Mouse (Mus musculus) liver, embryonic 12.5 days (tissue): ENCODE data around the gene Ramp1. TPM values are rescaled to one million over a fixed set of nuclear protein-coding genes. Genes with fewer than 3 reads are reported as not detected.
A peak's percentile ranks its signal among the peaks of the same experiment; 100 is the strongest.

Experiments
- ATAC-seq: fragments of 200-750 bp; cut with Nextera tagmentation; 2 replicates; pipeline ENCODE4 v1.8.0; 2017; ENCODE audit warnings: moderate number of reproducible peaks, mild to moderate bottlenecking, moderate library complexity
- H3K27ac ChIP-seq: fragments of 300-500 bp; sonication (generic); 2 replicates; pipeline ENCODE4 v1.5.1; 2016; ENCODE audit warnings: mild to moderate bottlenecking
- H3K27me3 ChIP-seq: fragments of 300-500 bp; sonication (generic); replicated peaks from 2 replicates; pipeline ENCODE4 v1.6.1; 2016; ENCODE audit warnings: mild to moderate bottlenecking, moderate library complexity
- H3K36me3 ChIP-seq: fragments of 300-500 bp; sonication (generic); 2 replicates; pipeline ENCODE4 v1.6.1; 2016; ENCODE audit warnings: mild to moderate bottlenecking, moderate library complexity
- H3K4me1 ChIP-seq: fragments of 300-500 bp; sonication (generic); 2 replicates; pipeline ENCODE4 v1.6.1; 2016
- H3K4me2 ChIP-seq: fragments of 300-500 bp; sonication (generic); 2 replicates; pipeline ENCODE4 v1.6.1; 2016; ENCODE audit warnings: mild to moderate bottlenecking, moderate library complexity
- H3K4me3 ChIP-seq: fragments of 300-500 bp; sonication (generic); 2 replicates; pipeline ENCODE4 v1.5.1; 2016; ENCODE audit warnings: mild to moderate bottlenecking, moderate library complexity
- H3K9ac ChIP-seq: fragments of 300-500 bp; sonication (generic); 2 replicates; pipeline ENCODE4 v1.6.1; 2016; ENCODE audit warnings: mild to moderate bottlenecking, moderate library complexity
- H3K9me3 ChIP-seq: fragments of 300-500 bp; sonication (generic); replicated peaks from 2 replicates; pipeline ENCODE4 v1.6.1; 2016; ENCODE audit warnings: mild to moderate bottlenecking, moderate library complexity
- WGBS: fragments of 180-500 bp; shearing (Covaris S2); methylation state at CpG from one replicate; pipeline ENCODE4 v1.1.7; 2016; ENCODE audit not compliant: insufficient replicate concordance; 5-methylcytosine and 5-hydroxymethylcytosine counted together
- polyA plus RNA-seq: library from polyadenylated mRNA; unstranded; fragments of >200 nt; fragmentation: Nextera tagmentation; extraction: Ambion mirVana; gene quantifications from 2 replicates; pipeline ENCODE4 v1.2.1, GENCODE M21; 2016

The Ramp1 gene
- polyA plus RNA-seq, 1 experiment from 2014 or later, result 4.0 TPM

DNA sequence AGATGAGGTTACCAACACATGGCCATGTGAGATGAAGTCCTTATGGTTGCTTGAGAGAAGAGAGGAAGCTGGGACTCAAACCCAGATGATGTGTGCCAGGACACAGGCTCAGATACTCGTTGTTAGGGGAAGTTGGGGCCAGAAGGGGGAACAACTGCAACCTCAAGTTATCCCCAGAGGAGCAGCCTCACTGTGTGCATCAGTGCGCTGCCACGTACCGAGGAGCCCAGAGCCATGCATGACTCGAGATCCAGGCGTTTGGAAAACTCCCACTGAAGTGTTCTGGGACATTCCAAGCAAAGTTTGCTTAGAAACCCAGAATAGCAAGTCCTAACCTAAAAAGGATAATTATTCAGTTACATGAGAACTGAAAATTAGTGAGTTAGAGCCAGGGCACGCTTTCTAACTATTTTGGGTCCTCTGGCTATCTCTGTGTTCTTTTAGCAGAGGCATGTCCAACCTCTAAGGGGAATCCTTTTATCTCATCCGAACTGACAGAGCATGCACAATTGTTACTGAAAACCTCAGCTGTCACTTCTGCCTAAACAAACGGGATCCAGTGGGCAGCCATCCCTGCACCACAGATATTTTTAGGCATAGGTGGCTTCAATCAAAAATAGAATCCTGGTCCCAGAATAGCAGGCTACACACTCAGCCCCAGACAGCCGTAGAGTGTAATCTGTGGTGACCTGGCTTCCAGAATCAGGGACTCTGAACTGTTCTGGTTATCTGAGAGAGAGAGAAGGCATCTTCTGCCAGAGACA lies 37.1 kb downstream of the Ramp1 start:
- Histone ChIP-seq H3K4me3 (no peak overlapping the region), H3K9ac (no peak overlapping the region), H3K36me3 (no peaks in the 10 kb centered on the region), H3K9me3 (no peaks in the 10 kb centered on the region), H3K4me1 (peaks cover 26% of the 10 kb centered on the region), H3K27me3 (0 out of 2 replicates have a peak, but pooled peaks cover 6% of the 10 kb centered on the region), H3K4me2 (no peak overlapping the region), H3K27ac (no peak overlapping the region)
- 16% methylated on average over 10 of the region's 10 CpGs for WGBS
- no peak for ATAC-seq

DNA sequence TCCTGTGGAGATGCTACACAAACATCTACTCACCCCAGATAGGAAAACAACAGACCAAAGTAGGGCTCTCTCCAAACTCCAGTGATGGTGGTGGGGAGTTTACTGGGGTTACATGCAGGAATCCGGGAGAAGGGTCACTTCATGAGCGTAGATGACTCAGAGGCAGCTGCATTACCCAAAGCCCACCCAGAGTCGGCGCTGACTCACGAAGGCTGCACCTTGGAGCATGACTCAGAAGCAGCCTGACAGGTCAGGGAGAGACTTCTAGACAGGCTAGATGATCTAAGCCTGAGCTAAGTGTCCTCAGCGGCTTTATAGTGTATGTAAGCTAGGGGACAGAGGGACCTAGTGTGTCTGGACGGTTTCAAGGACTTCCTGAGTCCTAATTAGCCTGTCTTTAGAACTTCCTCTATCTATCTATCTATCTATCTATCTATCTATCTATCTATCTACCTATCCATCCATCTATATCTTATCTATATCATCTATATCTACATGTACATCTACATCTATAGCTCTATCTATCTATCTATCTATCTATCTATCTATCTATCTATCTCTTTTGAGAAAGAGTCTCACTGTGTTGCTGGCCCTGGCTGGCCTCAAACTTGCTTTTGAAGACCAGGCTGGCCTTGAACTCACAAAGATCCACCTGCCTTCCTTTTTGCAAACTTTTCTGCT lies 40.2 kb downstream of the Ramp1 start:
- H3K4me1 ChIP-seq, result peaks cover 16% of the 10 kb centered on the region
- no peak for ATAC-seq
- no peaks in the 10 kb centered on the region for H3K36me3 ChIP-seq
- no peak overlapping the region for H3K27ac ChIP-seq
- H3K4me3 ChIP-seq, result no peak overlapping the region
- H3K4me2 ChIP-seq, result no peak overlapping the region
- H3K9ac ChIP-seq, result no peak overlapping the region
- H3K27me3 ChIP-seq, result 0 out of 2 replicates have a peak, but pooled peaks cover 4% of the 10 kb centered on the region
- 54% methylated on average over 7 of the region's 7 CpGs for WGBS
- no peaks in the 10 kb centered on the region for H3K9me3 ChIP-seq

DNA sequence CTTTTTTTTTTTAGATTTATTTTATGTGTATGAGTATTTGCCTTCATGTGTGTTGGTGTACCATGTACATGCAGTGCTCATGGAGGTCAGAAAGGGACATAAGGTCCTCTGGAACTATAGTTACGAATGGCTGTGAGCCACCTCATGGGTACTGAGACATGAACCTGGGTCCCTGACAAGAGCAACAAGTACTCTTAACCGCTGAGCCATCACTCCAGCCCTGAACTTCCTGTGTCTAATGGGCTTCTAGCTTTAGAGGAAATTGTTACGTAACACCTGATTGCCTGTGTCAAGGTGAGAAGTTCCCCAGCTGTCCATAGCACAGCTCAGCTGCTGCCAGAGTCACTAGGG lies 40.7 kb downstream of the Ramp1 start:
- Histone ChIP-seq H3K9ac (no peak overlapping the region), H3K9me3 (no peaks in the 10 kb centered on the region), H3K27ac (no peak overlapping the region), H3K4me1 (peaks cover 16% of the 10 kb centered on the region), H3K27me3 (no peaks in the 10 kb centered on the region), H3K4me3 (no peak overlapping the region), H3K4me2 (no peak overlapping the region), H3K36me3 (no peaks in the 10 kb centered on the region)
- no peak for ATAC-seq
- 64% methylated on average over 3 of the region's 3 CpGs for WGBS

DNA sequence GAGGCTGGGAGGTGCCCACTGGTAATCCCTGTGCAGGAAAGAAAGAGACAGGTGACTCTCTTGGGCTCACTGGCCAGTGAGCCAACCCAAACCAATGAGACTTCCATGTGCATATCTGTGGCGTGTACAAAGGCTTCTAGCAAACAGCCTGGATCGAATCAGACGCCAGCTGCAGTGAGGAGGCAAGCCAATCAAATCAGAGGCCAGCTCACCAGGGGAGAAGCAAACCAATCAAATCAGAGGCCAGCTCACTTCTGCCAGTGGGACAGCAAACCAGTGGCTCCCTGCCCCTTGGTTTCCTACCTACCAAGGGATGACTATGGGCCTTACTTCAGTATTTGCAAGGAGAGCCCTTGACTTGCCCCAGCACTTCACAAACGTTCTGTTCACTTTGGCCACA lies 46.9 kb downstream of the Ramp1 start:
- Histone ChIP-seq H3K36me3 (no peaks in the 10 kb centered on the region), H3K4me2 (no peak overlapping the region), H3K4me3 (no peak overlapping the region), H3K4me1 (peaks cover 30% of the 10 kb centered on the region), H3K27ac (no peak overlapping the region), H3K27me3 (no peaks in the 10 kb centered on the region), H3K9ac (no peak overlapping the region), H3K9me3 (no peaks in the 10 kb centered on the region)
- WGBS, result 60% methylated on average over 4 of the region's 4 CpGs
- ATAC-seq, result peak; percentile 19; the same call in 1 of the 2 replicates

DNA sequence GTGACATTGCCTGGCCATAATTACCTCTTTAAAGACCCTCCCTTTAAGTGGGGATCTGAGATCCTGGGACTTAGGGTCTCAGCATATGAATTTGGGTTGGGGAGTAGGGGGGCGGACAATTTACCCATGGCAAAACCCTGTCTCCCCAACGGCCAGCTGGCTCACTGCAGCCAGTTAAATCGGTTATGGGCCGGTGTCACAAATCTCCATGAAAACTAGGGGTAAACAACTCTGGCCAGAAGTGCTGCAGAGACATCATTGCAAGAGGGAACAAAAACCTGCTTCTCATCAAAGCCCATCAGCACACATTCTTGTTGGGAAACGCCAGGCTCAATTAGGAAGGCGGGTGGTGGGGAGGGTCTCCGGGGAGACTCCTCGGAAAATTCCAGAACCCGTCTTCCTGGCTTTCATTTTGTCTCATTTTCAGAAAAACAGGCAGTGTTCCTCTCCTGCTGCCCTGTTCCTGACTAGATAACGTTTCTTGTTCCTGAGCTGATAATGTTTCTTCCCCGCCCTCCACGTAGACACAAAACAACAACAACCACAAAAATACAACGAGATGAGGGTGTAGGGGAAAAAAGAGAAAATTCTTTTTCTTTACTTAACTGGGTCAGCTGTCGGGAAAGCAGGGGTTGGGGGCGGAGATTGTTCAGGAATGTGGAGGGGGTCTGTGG lies 47.9 kb downstream of the Ramp1 start:
- H3K4me2 ChIP-seq, result peak overlapping the region; percentile 44
- H3K9ac ChIP-seq, result peak overlapping the region; percentile 53; the same call in 1 of the 2 replicates
- peak; percentile 71 for ATAC-seq
- H3K9me3 ChIP-seq, result no peaks in the 10 kb centered on the region
- H3K4me1 ChIP-seq, result peaks cover 30% of the 10 kb centered on the region
- WGBS, result 46% methylated on average over 15 of the region's 15 CpGs
- no peaks in the 10 kb centered on the region for H3K36me3 ChIP-seq
- H3K27me3 ChIP-seq, result no peaks in the 10 kb centered on the region
- no peak overlapping the region for H3K4me3 ChIP-seq
- H3K27ac ChIP-seq, result peak overlapping the region; percentile 69

DNA sequence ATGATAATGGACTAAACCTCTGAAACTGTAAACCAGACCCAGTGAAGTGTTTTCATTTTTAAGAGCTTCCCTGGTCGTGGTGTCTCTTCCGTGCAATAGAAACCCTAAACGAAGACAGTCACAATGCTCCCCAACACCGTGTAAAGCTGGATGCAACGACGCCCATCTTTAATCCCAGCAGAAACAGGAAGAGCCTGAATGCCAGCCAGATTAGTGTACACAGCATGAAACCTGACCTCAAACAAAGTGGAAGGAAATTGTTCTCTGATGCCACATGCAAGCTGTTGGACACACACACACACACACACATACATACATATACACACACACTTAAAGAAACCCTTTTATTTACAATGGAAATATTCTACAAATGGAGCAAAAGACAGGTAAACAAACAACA lies 51.5 kb downstream of the Ramp1 start:
- no peak overlapping the region for H3K4me3 ChIP-seq
- H3K4me2 ChIP-seq, result no peak overlapping the region
- peaks cover 35% of the 10 kb centered on the region for H3K4me1 ChIP-seq
- no peaks in the 10 kb centered on the region for H3K36me3 ChIP-seq
- 57% methylated on average over 6 of the region's 6 CpGs for WGBS
- no peaks in the 10 kb centered on the region for H3K27me3 ChIP-seq
- H3K9me3 ChIP-seq, result no peaks in the 10 kb centered on the region
- no peak overlapping the region for H3K9ac ChIP-seq
- ATAC-seq, result no peak
- H3K27ac ChIP-seq, result no peak overlapping the region

DNA sequence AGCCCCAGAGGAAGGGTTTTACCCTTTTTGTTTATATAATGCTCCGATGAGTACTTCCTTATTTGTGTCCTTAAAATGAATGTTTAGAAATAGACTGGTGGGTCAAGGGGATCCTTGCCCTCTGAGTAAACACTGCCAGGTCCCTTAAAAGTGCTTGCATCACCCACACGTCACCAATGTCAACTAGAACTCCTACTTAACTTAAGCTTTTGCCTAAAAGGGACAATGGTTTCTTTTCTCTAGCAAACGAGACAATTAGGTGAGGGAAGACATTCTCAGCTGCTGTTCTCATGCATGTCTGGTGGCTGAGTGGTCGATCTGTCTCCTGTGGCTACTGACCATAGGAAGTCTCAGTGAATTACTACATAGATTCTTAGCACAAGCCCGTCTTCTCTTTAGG lies 52.3 kb downstream of the Ramp1 start:
- Histone ChIP-seq H3K4me1 (peaks cover 27% of the 10 kb centered on the region), H3K27ac (no peak overlapping the region), H3K4me2 (no peak overlapping the region), H3K9me3 (no peaks in the 10 kb centered on the region), H3K4me3 (no peak overlapping the region), H3K27me3 (no peaks in the 10 kb centered on the region), H3K9ac (no peak overlapping the region), H3K36me3 (no peaks in the 10 kb centered on the region)
- no peak for ATAC-seq
- 35% methylated on average over 5 of the region's 5 CpGs for WGBS

DNA sequence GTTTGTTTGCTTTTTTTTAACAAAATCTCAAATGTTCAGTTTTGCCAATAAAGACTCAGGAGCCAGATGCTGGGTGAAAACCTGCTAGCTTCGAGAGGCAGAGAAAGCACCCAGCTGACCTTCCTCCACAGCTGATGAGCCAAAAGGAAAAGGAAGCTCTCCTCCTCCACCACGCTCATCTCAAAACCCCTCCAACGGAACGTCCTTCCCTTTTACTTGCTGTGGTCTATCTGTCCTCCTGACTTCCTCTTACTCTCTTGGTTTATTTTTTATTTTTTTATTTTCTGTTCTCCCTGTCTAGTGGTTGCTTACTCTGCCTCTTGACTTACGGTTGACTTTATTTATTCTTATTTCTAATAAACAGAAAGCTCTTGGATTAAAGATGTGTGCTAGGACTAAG lies 55.8 kb downstream of the Ramp1 start:
- Histone ChIP-seq H3K36me3 (no peaks in the 10 kb centered on the region), H3K9me3 (no peaks in the 10 kb centered on the region), H3K4me1 (peaks cover 15% of the 10 kb centered on the region), H3K4me3 (no peak overlapping the region), H3K9ac (no peak overlapping the region), H3K27ac (no peak overlapping the region), H3K27me3 (peaks cover 5% of the 10 kb centered on the region; the same call in 1 of the 2 replicates), H3K4me2 (no peak overlapping the region)
- WGBS, result 16% methylated on average over 5 of the region's 5 CpGs
- no peak for ATAC-seq

DNA sequence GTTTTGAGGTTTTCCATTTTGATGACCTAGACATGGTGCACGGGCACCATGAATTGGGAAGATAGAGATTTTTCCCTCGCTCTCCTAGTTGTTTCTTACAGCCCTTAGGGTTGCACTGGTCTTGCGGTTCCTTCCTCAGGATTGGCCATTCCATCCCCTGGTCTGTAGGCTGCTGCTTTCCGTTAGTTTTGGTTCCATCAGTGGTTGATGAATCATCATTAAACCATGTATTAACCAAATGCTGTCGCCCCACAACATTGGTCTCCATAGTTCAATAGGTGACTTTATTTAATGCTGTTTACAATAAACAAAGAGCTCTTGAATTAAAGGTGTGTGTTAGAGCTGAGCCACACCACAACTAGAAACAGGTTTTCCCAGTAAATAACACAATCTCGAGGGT lies 58.1 kb downstream of the Ramp1 start:
- H3K4me2 ChIP-seq, result no peak overlapping the region
- WGBS, result 63% methylated on average over 6 of the region's 6 CpGs
- no peak overlapping the region for H3K4me3 ChIP-seq
- ATAC-seq, result no peak
- peaks cover 26% of the 10 kb centered on the region for H3K4me1 ChIP-seq
- no peaks in the 10 kb centered on the region for H3K9me3 ChIP-seq
- no peak overlapping the region for H3K9ac ChIP-seq
- H3K27me3 ChIP-seq, result peaks cover 5% of the 10 kb centered on the region; the same call in 1 of the 2 replicates
- no peak overlapping the region for H3K27ac ChIP-seq
- no peaks in the 10 kb centered on the region for H3K36me3 ChIP-seq

DNA sequence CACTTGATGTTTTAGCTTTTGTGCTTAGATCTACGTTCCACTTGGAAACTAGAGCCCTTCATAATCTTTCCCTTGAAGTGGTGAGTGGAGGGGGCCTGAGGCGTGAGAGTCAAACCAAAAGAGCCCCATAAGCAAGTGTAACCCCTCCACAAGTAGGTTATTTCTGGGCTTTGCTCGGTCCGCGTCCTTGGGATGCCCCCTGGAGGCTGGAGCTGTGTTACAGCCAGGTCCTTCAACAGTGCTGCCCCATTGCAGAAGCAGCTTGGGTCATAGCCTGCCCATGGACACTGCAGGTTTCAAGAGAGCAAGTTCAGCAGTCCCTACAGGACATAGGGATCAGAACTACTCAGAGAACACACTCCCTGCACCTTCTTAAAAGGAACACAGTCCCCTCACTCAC lies 59.5 kb downstream of the Ramp1 start:
- peaks cover 26% of the 10 kb centered on the region for H3K4me1 ChIP-seq
- no peaks in the 10 kb centered on the region for H3K36me3 ChIP-seq
- no peaks in the 10 kb centered on the region for H3K9me3 ChIP-seq
- peak; percentile 44; the same call in 1 of the 2 replicates for ATAC-seq
- H3K9ac ChIP-seq, result no peak overlapping the region
- H3K4me3 ChIP-seq, result no peak overlapping the region
- WGBS, result 17% methylated on average over 5 of the region's 5 CpGs
- no peak overlapping the region for H3K27ac ChIP-seq
- no peak overlapping the region for H3K4me2 ChIP-seq
- H3K27me3 ChIP-seq, result peaks cover 5% of the 10 kb centered on the region; the same call in 1 of the 2 replicates

DNA sequence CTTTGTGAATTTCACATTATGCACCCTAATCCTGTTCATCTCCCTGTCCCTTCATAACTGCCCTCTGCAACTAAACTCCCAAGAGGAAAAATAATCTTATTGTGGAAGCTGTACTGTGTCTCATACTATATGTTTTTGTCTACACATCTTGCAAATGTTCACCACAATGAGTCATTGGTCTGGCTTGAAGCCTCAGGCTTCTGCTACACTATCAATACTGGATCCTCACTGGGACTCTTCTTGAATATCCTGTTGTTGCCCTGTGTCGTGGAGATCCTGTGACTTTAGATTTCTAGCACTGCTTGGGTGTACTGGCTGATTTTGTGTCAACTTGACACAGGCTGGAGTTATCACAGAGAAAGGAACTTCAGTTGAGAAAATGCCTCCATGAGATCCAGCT lies 60.2 kb downstream of the Ramp1 start:
- Histone ChIP-seq H3K9ac (no peak overlapping the region), H3K27ac (no peak overlapping the region), H3K4me2 (no peak overlapping the region), H3K4me1 (peaks cover 25% of the 10 kb centered on the region), H3K36me3 (no peaks in the 10 kb centered on the region), H3K27me3 (peaks cover 5% of the 10 kb centered on the region; the same call in 1 of the 2 replicates), H3K9me3 (no peaks in the 10 kb centered on the region), H3K4me3 (no peak overlapping the region)
- 28% methylated on average over 1 of the region's 1 CpGs for WGBS
- peak; percentile 18; the same call in 1 of the 2 replicates for ATAC-seq

DNA sequence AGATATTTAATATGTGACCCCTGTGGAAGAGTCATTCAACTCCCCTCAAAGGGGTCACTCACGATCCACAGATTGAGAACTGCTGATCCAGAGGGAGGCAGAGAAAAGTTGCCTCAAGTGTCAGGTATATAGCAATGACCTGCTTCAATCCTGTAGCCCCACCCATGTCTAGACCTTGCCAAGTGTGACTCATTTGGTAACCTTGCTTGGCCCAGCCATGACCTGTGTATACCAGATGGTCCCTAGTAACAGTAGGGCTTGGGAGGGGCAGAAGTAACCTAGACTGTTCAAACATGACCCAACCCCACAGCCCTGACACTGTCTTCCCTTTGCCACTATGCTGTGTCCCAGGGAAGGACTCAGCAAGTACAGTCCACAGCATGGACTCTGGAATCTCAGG lies 61.1 kb downstream of the Ramp1 start:
- H3K4me2 ChIP-seq, result no peak overlapping the region
- ATAC-seq, result peak; percentile 52
- peaks cover 21% of the 10 kb centered on the region for H3K4me1 ChIP-seq
- peaks cover 5% of the 10 kb centered on the region; the same call in 1 of the 2 replicates for H3K27me3 ChIP-seq
- H3K4me3 ChIP-seq, result no peak overlapping the region
- H3K9ac ChIP-seq, result no peak overlapping the region
- no peaks in the 10 kb centered on the region for H3K9me3 ChIP-seq
- H3K27ac ChIP-seq, result no peak overlapping the region
- 73% methylated on average over 1 of the region's 1 CpGs for WGBS
- H3K36me3 ChIP-seq, result no peaks in the 10 kb centered on the region
